Mouse (Mus musculus): ENCODE results near the gene Zfp322a. TPM values are rescaled to one million over a fixed set of nuclear protein-coding genes. Genes with fewer than 3 reads are reported as not detected.
"Not testable (repeated sequence)": the region's sequence is repeated elsewhere in the genome, so short reads cannot be mapped to it uniquely, and the experiment has no call there.

Gene Zfp322a
- polyA plus RNA-seq, 1 experiment, result 0.20 TPM

DNA sequence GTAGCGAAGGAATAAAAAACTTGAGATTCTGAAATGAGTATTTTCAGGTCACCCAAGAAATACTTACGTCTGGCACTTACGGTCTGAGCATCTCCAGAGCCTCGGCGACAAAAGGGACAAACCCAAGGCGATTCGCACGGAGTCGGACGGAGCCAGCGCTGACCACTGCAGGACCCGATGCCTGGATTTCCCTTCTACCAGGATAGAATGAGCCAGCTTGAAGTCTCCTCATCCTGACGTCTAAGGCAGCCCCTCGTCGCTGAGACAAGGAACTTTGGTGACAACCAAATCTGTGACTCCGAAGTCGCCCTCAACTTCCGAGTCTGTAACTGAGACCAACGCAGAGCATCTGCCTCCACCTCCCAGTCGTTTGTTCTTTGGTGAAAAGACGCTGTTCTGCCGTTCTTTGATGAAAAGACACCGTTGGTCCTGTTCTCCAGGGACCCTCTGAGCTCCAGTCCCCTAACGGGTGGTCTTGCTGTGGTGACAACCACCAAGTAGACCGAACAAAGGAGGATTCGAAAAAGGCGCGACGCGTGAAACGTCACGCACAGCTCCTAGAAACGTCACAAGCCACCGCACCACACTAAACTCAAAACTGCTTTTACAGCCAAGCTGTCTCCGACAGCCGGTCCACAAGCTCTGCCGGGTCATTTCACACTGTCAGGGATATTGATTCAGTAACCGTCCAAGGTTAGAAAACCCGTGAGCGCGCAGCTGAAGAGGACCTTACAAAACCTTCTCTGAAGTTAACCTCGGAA lies 55.9 kb downstream of the Zfp322a start:
- H3K27ac ChIP-seq (ENCODE audit: insufficient read depth, low read depth, low read length), result no peak overlapping the region
- H3K4me3 ChIP-seq (ENCODE audit: low read depth, low read length), result no peak overlapping the region
- peaks cover 37% of the 10 kb centered on the region for H3K27me3 ChIP-seq (ENCODE audit: control insufficient read depth, insufficient read depth, low read length)
- H3K36me3 ChIP-seq (ENCODE audit: control insufficient read depth, insufficient read depth, low read length), result no peaks in the 10 kb centered on the region
- 4% methylated on average over 42 of the region's 42 CpGs for WGBS
- H3K4me1 ChIP-seq (ENCODE audit: control insufficient read depth, insufficient read depth, insufficient read length, low read length), result no peaks in the 10 kb centered on the region
- TF ChIP-seq POLR2A (IDR thresholded peaks at IDR 0.05; ENCODE audit: low read depth, low read length) (no peak), CTCF (IDR thresholded peaks at IDR 0.05; ENCODE audit: extremely low read depth, insufficient read length, insufficient replicate concordance, low read depth, low read length) (no peak)

DNA sequence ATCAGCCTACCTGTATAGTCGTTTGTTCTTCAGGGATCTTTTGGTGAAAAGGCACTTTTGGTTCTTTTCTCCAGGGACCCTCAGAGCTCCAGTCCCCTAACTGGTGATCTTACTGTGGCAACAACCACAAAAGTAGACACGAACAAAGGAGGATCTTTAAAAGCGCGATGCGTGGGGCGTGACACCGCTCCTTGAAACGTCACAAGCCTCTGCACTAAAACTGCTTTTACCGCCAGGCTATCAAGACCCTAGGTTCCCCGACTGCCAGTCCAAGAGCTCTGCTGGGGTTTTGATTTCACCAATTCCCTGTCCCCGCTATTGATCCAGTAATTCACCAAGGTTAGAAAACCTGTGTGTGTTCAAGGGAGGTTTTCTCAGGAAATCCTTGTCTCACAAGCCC lies 59.0 kb downstream of the Zfp322a start:
- Histone ChIP-seq H3K4me3 (ENCODE audit: low read depth, low read length) (no peak overlapping the region), H3K27ac (ENCODE audit: insufficient read depth, low read depth, low read length) (no peak overlapping the region), H3K27me3 (ENCODE audit: control insufficient read depth, insufficient read depth, low read length) (peaks cover 50% of the 10 kb centered on the region), H3K36me3 (ENCODE audit: control insufficient read depth, insufficient read depth, low read length) (no peaks in the 10 kb centered on the region), H3K4me1 (ENCODE audit: control insufficient read depth, insufficient read depth, insufficient read length, low read length) (no peaks in the 10 kb centered on the region)
- TF ChIP-seq CTCF (IDR thresholded peaks at IDR 0.05; ENCODE audit: extremely low read depth, insufficient read length, insufficient replicate concordance, low read depth, low read length) (no peak), POLR2A (IDR thresholded peaks at IDR 0.05; ENCODE audit: low read depth, low read length) (no peak)
- 5% methylated on average over 11 of the region's 11 CpGs for WGBS

DNA sequence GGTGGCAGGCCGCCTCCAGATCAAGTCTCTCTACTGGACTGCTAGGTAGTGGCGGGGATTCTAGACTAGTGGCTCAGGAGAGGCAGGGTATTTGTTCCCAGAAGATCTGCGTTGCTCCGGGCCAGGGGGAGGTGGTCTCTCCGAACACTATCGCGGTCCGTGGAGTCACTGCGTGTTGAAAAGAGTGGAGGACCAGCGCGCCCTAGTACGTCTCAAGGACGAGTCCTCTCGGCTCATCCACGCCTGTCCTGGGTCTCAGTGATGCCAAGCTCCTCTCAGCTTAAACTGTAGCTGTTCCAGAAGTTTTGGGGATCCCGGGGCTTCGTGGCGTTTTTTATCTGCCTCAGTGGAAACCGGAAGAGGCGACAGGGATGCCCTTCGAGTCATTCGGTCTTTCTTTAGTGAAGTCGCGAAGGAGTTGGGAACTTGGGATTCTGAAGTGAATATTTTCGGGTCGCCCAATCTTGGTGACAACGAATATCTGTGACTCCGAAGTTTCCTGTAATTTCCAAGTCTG lies 59.5 kb downstream of the Zfp322a start:
- Histone ChIP-seq H3K36me3 (ENCODE audit: control insufficient read depth, insufficient read depth, low read length) (no peaks in the 10 kb centered on the region), H3K4me1 (ENCODE audit: control insufficient read depth, insufficient read depth, insufficient read length, low read length) (no peaks in the 10 kb centered on the region), H3K4me3 (ENCODE audit: low read depth, low read length) (peak overlapping the region; percentile 28), H3K27me3 (ENCODE audit: control insufficient read depth, insufficient read depth, low read length) (peaks cover 48% of the 10 kb centered on the region), H3K27ac (ENCODE audit: insufficient read depth, low read depth, low read length) (no peak overlapping the region)
- WGBS, result 2% methylated on average over 28 of the region's 28 CpGs
- no peak for TF ChIP-seq CTCF (IDR thresholded peaks at IDR 0.05; ENCODE audit: extremely low read depth, insufficient read length, insufficient replicate concordance, low read depth, low read length)
- TF ChIP-seq POLR2A (IDR thresholded peaks at IDR 0.05; ENCODE audit: low read depth, low read length), result no peak

DNA sequence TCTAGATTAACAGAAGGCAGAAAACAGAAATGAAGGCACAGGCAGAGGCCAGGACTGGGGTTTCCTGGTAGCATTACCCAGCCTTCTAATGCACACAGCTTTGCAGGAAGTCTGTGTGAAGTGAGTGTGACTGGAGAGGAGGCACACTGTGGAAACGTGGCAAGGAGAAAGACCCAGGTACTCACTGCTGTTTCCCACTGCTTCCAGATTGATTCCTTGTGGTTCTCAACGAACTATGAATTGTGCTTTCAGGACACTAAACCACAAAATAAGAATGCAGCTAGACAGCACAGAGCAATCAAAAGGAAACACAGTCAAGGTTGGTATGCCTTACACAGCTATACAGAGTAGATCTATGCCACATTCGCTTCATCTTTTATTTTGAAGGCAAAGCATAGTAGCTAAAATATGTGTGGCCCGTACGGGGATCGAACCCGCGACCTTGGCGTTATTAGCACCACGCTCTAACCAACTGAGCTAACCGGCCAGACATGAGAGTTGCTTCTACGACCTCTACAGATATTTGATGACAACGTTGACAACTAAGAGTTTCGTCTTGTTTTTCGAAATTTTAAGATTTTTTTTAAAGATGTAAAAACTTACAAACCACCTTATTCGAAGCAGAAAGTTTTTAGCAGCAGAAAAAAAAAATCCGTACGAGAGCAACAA lies 60.2 kb downstream of the Zfp322a start:
- H3K36me3 ChIP-seq (ENCODE audit: control insufficient read depth, insufficient read depth, low read length); H3K4me3 ChIP-seq (ENCODE audit: low read depth, low read length); H3K27ac ChIP-seq (ENCODE audit: insufficient read depth, low read depth, low read length); H3K4me1 ChIP-seq (ENCODE audit: control insufficient read depth, insufficient read depth, insufficient read length, low read length): not testable (repeated sequence)
- H3K27me3 ChIP-seq (ENCODE audit: control insufficient read depth, insufficient read depth, low read length), result peaks cover 45% of the 10 kb centered on the region
- 11% methylated on average over 18 of the region's 18 CpGs for WGBS

DNA sequence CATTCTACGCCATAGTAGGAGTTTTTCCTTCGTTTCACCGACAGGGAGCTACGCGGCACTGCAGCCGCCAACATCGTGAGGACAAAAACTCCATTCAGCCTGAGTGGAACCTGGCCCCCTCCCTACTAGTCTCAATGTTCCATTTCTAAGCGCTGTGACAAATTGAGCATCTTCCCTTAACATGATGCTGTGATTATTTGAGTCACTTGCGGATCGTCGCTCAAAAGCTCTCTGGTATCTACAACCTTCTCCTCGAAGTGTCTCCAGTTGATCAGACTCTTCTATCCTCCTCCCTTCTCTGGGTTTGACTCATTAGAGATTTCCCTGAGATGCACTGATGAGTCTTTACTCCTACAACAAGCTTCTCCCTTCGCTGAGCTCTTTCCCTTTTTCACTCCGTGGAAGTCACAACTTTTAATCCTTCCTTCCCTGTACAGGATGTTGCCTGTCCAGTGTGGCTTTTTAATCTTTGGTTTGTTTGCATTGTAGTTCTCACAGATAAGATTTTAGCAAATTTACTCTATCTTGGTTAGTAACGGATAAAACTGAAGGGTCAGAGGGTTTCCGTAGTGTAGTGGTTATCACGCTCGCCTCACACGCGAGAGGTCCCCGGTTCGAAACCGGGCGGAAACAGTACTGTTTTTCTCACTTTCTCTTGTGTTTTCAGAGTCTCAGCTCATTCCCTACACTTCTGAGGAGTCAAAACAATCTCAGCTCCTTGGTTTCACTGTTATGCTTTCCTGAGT lies 61.8 kb downstream of the Zfp322a start:
- 10% methylated on average over 24 of the region's 24 CpGs for WGBS
- Histone ChIP-seq H3K4me1 (ENCODE audit: control insufficient read depth, insufficient read depth, insufficient read length, low read length) (no peaks in the 10 kb centered on the region), H3K27ac (ENCODE audit: insufficient read depth, low read depth, low read length) (no peak overlapping the region), H3K4me3 (ENCODE audit: low read depth, low read length) (no peak overlapping the region), H3K27me3 (ENCODE audit: control insufficient read depth, insufficient read depth, low read length) (peaks cover 38% of the 10 kb centered on the region), H3K36me3 (ENCODE audit: control insufficient read depth, insufficient read depth, low read length) (no peaks in the 10 kb centered on the region)
- TF ChIP-seq CTCF (IDR thresholded peaks at IDR 0.05; ENCODE audit: extremely low read depth, insufficient read length, insufficient replicate concordance, low read depth, low read length) (no peak), POLR2A (IDR thresholded peaks at IDR 0.05; ENCODE audit: low read depth, low read length) (no peak)

DNA sequence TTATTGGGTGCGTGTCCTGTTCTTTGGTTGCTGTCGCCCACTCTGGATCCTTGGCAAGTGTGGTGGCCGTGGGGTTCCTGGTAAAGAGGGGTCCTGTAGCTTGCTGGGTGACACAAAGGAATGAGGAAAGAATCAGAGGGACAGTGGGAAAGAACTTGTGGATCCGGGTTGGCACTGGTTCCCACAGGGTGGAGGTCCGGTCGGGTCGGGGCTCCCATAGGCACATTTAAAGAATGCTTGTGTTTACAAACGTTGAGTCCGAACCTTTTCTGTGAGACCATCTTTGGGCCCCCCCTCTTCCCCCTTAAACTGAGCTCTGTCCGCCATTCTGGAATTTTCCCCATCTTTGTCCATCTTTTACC lies 62.3 kb downstream of the Zfp322a start:
- Histone ChIP-seq H3K36me3 (ENCODE audit: control insufficient read depth, insufficient read depth, low read length) (no peaks in the 10 kb centered on the region), H3K4me1 (ENCODE audit: control insufficient read depth, insufficient read depth, insufficient read length, low read length) (no peaks in the 10 kb centered on the region), H3K27me3 (ENCODE audit: control insufficient read depth, insufficient read depth, low read length) (peaks cover 38% of the 10 kb centered on the region), H3K27ac (ENCODE audit: insufficient read depth, low read depth, low read length) (no peak overlapping the region), H3K4me3 (ENCODE audit: low read depth, low read length) (no peak overlapping the region)
- WGBS, result 38% methylated on average over 10 of the region's 10 CpGs
- no peak for TF ChIP-seq CTCF (IDR thresholded peaks at IDR 0.05; ENCODE audit: extremely low read depth, insufficient read length, insufficient replicate concordance, low read depth, low read length)
- TF ChIP-seq POLR2A (IDR thresholded peaks at IDR 0.05; ENCODE audit: low read depth, low read length), result no peak

Other genes starting within 250 kb of the Zfp322a start
- not detected in 2 replicates for gene Vmn1r218, start 236.1 kb downstream of the Zfp322a start, polyA plus RNA-seq (2012; rRNA removed)
- not detected in 2 replicates for gene Vmn1r219, start 209.9 kb downstream of the Zfp322a start, polyA plus RNA-seq (2012; rRNA removed)
- not detected in 2 replicates for gene Vmn1r220, start 181.2 kb downstream of the Zfp322a start, polyA plus RNA-seq (2012; rRNA removed)
- gene Vmn1r221, start 155.1 kb downstream of the Zfp322a start, polyA plus RNA-seq (2012; rRNA removed), result not detected in 2 replicates
- gene Vmn1r222, start 133.3 kb downstream of the Zfp322a start, polyA plus RNA-seq (2012; rRNA removed), result not detected in 2 replicates
- not detected in 2 replicates for gene Vmn1r223, start 122.1 kb downstream of the Zfp322a start, polyA plus RNA-seq (2012; rRNA removed)
- gene Abt1, start 54.7 kb upstream of the Zfp322a start, polyA plus RNA-seq (2012; rRNA removed), result 0.95 and 1.2 TPM in 2 replicates
- gene Btn1a1, start 96.7 kb upstream of the Zfp322a start, polyA plus RNA-seq (2012; rRNA removed), result 0.05 TPM in 1 of 2 replicates, not detected in the other
- not detected in 2 replicates for gene Btn2a2, start 119.6 kb upstream of the Zfp322a start, polyA plus RNA-seq (2012; rRNA removed)
- 39.6 and 71.6 TPM in 2 replicates for gene Hist1h4h, start 161.8 kb upstream of the Zfp322a start, polyA plus RNA-seq (2012; rRNA removed)
- gene Hist1h2af, start 164.7 kb upstream of the Zfp322a start, polyA plus RNA-seq (2012; rRNA removed), result 631 and 1,420 TPM in 2 replicates
- 43.4 and 65.8 TPM in 2 replicates for gene Hist1h3g, start 166.2 kb upstream of the Zfp322a start, polyA plus RNA-seq (2012; rRNA removed)
- gene Hist1h2bh, start 174.2 kb upstream of the Zfp322a start, polyA plus RNA-seq (2012; rRNA removed), result 2.4 and 5.1 TPM in 2 replicates
- 9.6 and 13.1 TPM in 2 replicates for gene Hist1h3f, start 174.8 kb upstream of the Zfp322a start, polyA plus RNA-seq (2012; rRNA removed)
- gene Hist1h4f, start 182.4 kb upstream of the Zfp322a start, polyA plus RNA-seq (2012; rRNA removed), result 13.6 and 21.3 TPM in 2 replicates
- 0.27 and 0.29 TPM in 2 replicates for gene Hist1h1d, start 184.1 kb upstream of the Zfp322a start, polyA plus RNA-seq (2012; rRNA removed)
- gene Hist1h3e, start 193.2 kb upstream of the Zfp322a start, polyA plus RNA-seq (2012; rRNA removed), result 27.6 and 43.3 TPM in 2 replicates
- gene Hist1h2ae, start 202.0 kb upstream of the Zfp322a start, polyA plus RNA-seq (2012; rRNA removed), result 27.3 and 38.0 TPM in 2 replicates
- 32.8 and 51.3 TPM in 2 replicates for gene Hist1h2bg, start 202.2 kb upstream of the Zfp322a start, polyA plus RNA-seq (2012; rRNA removed)
- gene Hist1h2bf, start 205.0 kb upstream of the Zfp322a start, polyA plus RNA-seq (2012; rRNA removed), result 9.0 and 24.6 TPM in 2 replicates
- gene Hist1h2ad, start 205.2 kb upstream of the Zfp322a start, polyA plus RNA-seq (2012; rRNA removed), result 21.3 and 30.3 TPM in 2 replicates
- gene Hist1h3d, start 206.6 kb upstream of the Zfp322a start, polyA plus RNA-seq (2012; rRNA removed), result 11.5 and 24.2 TPM in 2 replicates
- 10.1 and 13.8 TPM in 2 replicates for gene Hist1h4d, start 212.4 kb upstream of the Zfp322a start, polyA plus RNA-seq (2012; rRNA removed)